Mouse (Mus musculus): Measurements from ENCODE around the gene Tmprss9.

- TF ChIP-seq GATA1 (IDR thresholded peaks at IDR 0.05; ENCODE audit: borderline replicate concordance, low read length) (no peak), FLI1 (IDR thresholded peaks at IDR 0.05; ENCODE audit: low read length) (no peak)
Measured at GRCm38 (mm10) chr10:80925472-80925871, 53.8 kb downstream of the Tmprss9 start.

Data from megakaryocyte, embryonic 14.5 days (primary cell).